Mouse (Mus musculus): Measurements from ENCODE around the gene Fsd1.

DNA sequence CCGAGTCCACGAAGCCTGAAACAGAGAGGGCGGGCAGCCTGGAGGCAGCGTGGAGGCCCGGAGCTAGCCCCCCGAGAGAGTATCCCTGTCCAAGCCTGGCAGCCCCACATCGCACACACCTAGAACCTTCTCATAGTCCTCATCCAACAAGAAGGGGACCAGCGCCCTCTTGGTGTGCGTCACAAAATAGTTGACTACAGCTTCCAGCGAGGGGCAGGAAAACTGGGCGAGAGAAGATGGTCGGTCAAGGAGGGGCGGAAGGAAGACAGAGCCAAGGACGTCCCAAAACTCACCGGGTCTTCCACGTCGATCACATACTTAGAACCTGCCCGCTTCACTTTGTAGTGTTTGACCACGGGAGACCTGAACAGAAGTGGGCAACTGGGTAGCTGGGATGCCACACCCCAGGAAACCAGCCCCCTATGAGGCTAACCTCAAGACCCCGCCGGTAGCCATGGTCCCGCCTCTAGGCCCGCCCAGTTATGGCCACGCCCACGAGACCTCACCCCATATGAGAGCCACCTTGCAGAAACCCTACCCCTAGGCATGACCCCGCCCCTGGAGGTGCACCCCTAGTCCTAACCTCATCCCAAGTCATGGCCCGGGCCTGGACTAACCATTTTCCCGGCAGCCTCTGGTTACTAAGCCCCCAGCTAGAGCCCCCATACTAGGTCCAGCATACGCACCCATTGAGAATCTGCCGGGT lies 13.6 kb downstream of the Fsd1 start:
- TF ChIP-seq CTCF (IDR thresholded peaks at IDR 0.05; ENCODE audit: borderline replicate concordance, insufficient read depth, low read depth, low read length) (no peak), POLR2A (IDR thresholded peaks at IDR 0.05; ENCODE audit: borderline replicate concordance, insufficient read depth, low read length) (no peak)
